Mouse (Mus musculus): ENCODE results near the gene Baiap2l1. TPM values are rescaled to one million over a fixed set of nuclear protein-coding genes. Genes with fewer than 3 reads are reported as not detected.
"Not testable (repeated sequence)": the region's sequence is repeated elsewhere in the genome, so short reads cannot be mapped to it uniquely, and the experiment has no call there.

The Baiap2l1 gene
- polyA plus RNA-seq, 1 experiment from 2014 or later, result 1.5 TPM

DNA sequence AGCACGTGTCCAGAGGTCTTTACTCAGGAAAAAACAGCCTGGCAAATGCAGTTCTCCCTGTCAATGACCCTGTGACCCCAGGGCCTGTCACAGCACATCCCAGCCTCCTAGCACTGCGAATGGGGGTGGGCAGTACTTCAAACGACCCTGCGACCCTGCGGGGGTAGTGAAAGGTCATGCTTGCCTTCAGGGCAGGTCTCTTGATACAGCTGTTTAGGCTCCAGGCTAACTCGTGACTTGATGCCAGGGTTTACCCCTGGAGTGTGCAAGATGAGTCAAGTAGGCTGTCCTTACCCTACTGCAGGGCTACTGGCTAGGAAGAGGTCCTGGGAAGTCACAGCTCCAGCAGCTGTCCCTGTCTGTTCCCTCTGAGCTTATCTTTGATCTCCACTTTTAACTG is 13.1 kb upstream of the Baiap2l1 start:
- Histone ChIP-seq H3K9ac (replicated peaks) (no peak overlapping the region), H3K27ac (replicated peaks) (no peak overlapping the region), H3K4me3 (replicated peaks) (no peak overlapping the region), H3K4me1 (no peaks in the 10 kb centered on the region), H3K27me3 (replicated peaks) (no peaks in the 10 kb centered on the region), H3K9me3 (replicated peaks) (no peaks in the 10 kb centered on the region), H3K4me2 (no peak overlapping the region), H3K36me3 (no peaks in the 10 kb centered on the region)
- WGBS, result 4% methylated on average over 6 of the region's 6 CpGs
- ATAC-seq (ENCODE audit: low FRiP score), result no peak

DNA sequence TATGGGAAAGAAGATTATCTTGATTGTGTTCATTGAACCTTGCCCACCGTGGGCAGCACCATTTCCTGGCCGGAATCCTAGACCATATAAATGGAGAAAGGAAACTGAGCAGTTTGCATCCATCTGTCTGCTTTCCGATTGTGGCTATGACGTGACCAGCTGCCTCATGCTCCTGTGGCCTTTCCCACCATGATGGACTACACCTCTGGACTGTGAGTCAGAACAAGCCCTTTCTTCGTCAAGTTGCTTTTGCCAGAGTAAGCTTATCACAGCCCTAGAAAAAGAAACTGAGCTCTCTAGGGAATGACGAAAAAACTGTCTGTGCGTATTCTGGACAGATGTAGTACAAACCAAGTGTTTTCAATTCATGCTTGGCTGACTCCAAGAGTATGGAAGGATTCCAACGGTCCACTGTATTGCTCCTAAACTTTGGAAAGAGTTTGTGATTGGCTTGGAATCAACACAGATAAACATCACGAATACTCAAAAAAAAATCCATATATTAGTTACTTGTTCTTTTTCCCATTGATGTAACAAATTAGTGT is 10.8 kb upstream of the Baiap2l1 start:
- ATAC-seq (ENCODE audit: low FRiP score), result no peak
- H3K36me3 ChIP-seq, result no peaks in the 10 kb centered on the region
- H3K4me2 ChIP-seq, result no peak overlapping the region
- H3K9ac ChIP-seq (replicated peaks), result no peak overlapping the region
- no peaks in the 10 kb centered on the region for H3K27me3 ChIP-seq (replicated peaks)
- no peak overlapping the region for H3K27ac ChIP-seq (replicated peaks)
- 87% methylated on average over 9 of the region's 9 CpGs for WGBS
- no peaks in the 10 kb centered on the region for H3K9me3 ChIP-seq (replicated peaks)
- no peaks in the 10 kb centered on the region for H3K4me1 ChIP-seq
- H3K4me3 ChIP-seq (replicated peaks), result no peak overlapping the region

DNA sequence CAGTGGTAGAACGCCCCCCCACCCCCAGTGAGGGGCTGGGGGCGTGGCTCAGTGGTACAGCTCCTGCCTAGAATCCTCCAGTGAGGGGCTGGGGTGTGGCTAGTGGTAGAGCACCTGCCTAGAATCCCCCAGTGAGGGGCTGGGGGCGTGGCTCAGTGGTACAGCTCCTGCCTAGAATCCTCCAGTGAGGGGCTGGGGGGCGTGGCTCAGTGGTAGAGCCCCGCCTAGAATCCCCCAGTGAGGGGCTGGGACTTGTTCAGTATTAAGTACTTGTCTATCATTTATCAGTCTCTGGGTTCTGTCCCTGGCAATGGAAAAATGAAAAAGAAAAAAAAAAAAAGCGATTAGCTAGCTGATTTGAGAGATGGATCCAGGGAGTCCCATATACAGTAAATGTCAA is 8.6 kb upstream of the Baiap2l1 start:
- H3K9ac ChIP-seq (replicated peaks); H3K4me2 ChIP-seq; ATAC-seq (ENCODE audit: low FRiP score); H3K27ac ChIP-seq (replicated peaks); H3K27me3 ChIP-seq (replicated peaks); H3K9me3 ChIP-seq (replicated peaks); H3K4me1 ChIP-seq; H3K36me3 ChIP-seq; H3K4me3 ChIP-seq (replicated peaks): not testable (repeated sequence)
- WGBS, result 77% methylated on average over 6 of the region's 6 CpGs

DNA sequence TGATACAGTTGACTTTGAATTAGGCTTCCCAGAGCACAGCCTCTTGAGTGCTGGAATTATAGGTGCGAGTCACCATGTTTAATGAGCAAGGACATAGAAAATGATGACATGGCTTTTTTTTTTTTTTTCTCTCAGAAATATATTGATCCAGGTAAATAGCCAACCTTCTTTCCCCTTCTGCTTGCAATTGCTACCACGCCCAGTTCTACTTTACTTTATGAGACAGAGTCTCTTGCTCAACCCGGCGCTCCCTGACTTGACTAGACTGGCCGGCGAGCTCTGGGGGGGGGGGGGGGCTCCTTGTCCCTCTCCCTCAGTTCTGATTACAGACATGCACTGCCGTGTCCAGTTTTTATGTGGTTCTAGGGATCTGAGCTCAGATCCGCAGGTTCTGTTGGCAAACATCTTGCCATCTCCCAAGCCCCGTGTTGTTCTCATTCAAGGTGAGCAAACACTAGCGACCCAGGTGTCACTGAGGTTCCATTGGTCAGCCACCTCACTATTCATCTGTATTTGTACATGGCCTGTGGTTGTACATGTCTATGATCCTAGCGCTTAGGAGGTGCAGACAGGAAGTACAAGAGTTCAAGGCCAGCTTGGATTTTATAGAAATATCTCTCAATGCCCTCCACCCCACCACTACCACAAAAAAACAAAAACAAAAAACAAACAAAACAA is 6.9 kb upstream of the Baiap2l1 start:
- Histone ChIP-seq H3K9me3 (replicated peaks) (no peaks in the 10 kb centered on the region), H3K27me3 (replicated peaks) (peaks cover 2% of the 10 kb centered on the region), H3K36me3 (no peaks in the 10 kb centered on the region), H3K4me3 (replicated peaks) (no peak overlapping the region), H3K27ac (replicated peaks) (no peak overlapping the region), H3K4me2 (no peak overlapping the region), H3K4me1 (no peaks in the 10 kb centered on the region), H3K9ac (replicated peaks) (no peak overlapping the region)
- no peak for ATAC-seq (ENCODE audit: low FRiP score)
- 90% methylated on average over 11 of the region's 11 CpGs for WGBS

DNA sequence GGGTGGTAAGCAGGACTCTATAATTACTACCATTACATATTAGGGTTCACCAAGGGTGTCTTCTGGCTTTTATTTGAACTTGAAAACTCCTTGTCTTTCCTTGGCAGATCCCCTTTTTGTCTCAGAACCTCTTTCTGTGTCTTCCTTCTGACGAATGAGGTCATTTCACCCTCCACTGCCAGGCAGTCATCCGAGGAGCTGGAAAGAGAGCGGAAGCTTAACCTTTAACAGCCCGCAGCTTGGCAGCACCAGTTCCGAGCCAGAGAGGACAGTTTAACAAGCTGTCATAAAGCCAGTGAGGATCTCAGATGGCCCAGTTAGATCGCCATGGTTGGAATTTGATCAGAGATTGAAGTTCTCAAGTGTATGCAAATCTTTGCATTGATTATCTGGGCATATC is 2.4 kb upstream of the Baiap2l1 start:
- no peak overlapping the region for H3K4me2 ChIP-seq
- 46% methylated on average over 6 of the region's 6 CpGs for WGBS
- H3K27ac ChIP-seq (replicated peaks), result no peak overlapping the region
- no peak overlapping the region for H3K4me3 ChIP-seq (replicated peaks)
- H3K9ac ChIP-seq (replicated peaks), result no peak overlapping the region
- no peak for ATAC-seq (ENCODE audit: low FRiP score)
- no peaks in the 10 kb centered on the region for H3K9me3 ChIP-seq (replicated peaks)
- H3K4me1 ChIP-seq, result peaks cover 19% of the 10 kb centered on the region
- peaks cover 42% of the 10 kb centered on the region for H3K27me3 ChIP-seq (replicated peaks)
- no peaks in the 10 kb centered on the region for H3K36me3 ChIP-seq

DNA sequence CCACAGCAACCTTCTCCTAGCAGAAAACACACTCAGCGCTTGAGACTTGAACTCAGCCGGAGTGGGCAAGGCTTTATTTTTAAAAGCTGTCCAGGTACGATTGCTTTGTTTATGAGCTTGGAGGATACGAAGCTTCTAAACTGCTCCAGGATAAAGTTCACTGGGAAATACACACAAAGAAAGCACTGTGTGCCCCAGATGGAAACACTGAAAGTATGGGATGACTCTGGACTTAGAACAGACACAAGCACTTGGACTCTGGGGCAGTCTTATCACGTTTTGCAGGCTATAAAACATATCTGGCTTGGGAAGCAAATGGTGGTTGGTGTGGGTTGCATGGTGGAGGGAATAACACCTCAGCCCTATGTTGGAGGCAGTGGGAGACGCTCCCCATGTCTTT is 2.0 kb upstream of the Baiap2l1 start:
- Histone ChIP-seq H3K4me2 (no peak overlapping the region), H3K27me3 (replicated peaks) (peaks cover 43% of the 10 kb centered on the region), H3K9ac (replicated peaks) (no peak overlapping the region), H3K4me1 (peaks cover 19% of the 10 kb centered on the region), H3K27ac (replicated peaks) (no peak overlapping the region), H3K4me3 (replicated peaks) (no peak overlapping the region), H3K9me3 (replicated peaks) (no peaks in the 10 kb centered on the region), H3K36me3 (no peaks in the 10 kb centered on the region)
- 86% methylated on average over 6 of the region's 6 CpGs for WGBS
- ATAC-seq (ENCODE audit: low FRiP score), result no peak

DNA sequence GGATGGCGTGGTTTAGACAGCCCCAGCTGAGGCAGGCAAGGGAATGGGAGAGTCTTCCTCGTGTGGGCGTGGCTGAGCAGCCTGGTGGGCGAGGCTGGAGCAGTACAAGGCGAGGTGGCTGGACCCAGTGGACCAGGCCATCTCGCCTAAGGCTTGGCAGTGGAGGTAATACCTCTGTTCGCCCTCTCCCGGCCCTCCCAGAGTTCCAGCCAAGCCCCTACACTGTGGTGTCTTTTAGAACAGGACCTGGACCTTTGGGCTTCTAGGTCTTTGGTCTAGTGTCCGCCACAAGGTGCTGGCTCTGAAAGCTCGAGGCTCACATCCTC is 643 bp upstream of the Baiap2l1 start:
- H3K4me2 ChIP-seq, result peak overlapping the region; percentile 99
- WGBS, result 7% methylated on average over 10 of the region's 10 CpGs
- peak overlapping the region; percentile 54 for H3K4me3 ChIP-seq (replicated peaks)
- peak overlapping the region; percentile 44; the same call in 1 of the 2 replicates for H3K9ac ChIP-seq (replicated peaks)
- peaks cover 19% of the 10 kb centered on the region for H3K4me1 ChIP-seq
- no peak for ATAC-seq (ENCODE audit: low FRiP score)
- H3K27me3 ChIP-seq (replicated peaks), result peaks cover 43% of the 10 kb centered on the region
- H3K9me3 ChIP-seq (replicated peaks), result no peaks in the 10 kb centered on the region
- H3K36me3 ChIP-seq, result no peaks in the 10 kb centered on the region
- H3K27ac ChIP-seq (replicated peaks), result no peak overlapping the region

DNA sequence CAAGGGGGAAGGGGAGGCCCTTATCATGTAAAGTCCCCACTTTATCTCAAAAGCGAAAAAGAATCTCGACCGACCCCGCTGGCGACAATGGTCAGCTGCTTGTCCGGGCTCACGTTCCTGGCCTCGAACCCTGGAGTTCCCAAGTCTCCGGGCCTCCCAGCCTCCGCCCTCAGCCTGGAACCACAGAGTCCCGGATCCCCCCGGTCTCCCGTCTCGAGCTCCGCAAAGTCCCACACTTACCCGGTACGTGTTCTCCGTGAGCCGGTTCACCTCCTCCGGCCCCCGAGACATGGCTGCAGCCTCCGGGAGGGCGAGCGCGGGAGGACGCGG is 396 bp downstream of the Baiap2l1 start:
- peaks cover 43% of the 10 kb centered on the region for H3K27me3 ChIP-seq (replicated peaks)
- no peak overlapping the region for H3K27ac ChIP-seq (replicated peaks)
- H3K4me1 ChIP-seq, result peaks cover 19% of the 10 kb centered on the region
- ATAC-seq (ENCODE audit: low FRiP score), result no peak
- 0% methylated on average over 27 of the region's 27 CpGs for WGBS
- peak overlapping the region; percentile 54 for H3K4me3 ChIP-seq (replicated peaks)
- no peaks in the 10 kb centered on the region for H3K36me3 ChIP-seq
- H3K9ac ChIP-seq (replicated peaks), result peak overlapping the region; percentile 44
- peak overlapping the region; percentile 99 for H3K4me2 ChIP-seq
- no peaks in the 10 kb centered on the region for H3K9me3 ChIP-seq (replicated peaks)

DNA sequence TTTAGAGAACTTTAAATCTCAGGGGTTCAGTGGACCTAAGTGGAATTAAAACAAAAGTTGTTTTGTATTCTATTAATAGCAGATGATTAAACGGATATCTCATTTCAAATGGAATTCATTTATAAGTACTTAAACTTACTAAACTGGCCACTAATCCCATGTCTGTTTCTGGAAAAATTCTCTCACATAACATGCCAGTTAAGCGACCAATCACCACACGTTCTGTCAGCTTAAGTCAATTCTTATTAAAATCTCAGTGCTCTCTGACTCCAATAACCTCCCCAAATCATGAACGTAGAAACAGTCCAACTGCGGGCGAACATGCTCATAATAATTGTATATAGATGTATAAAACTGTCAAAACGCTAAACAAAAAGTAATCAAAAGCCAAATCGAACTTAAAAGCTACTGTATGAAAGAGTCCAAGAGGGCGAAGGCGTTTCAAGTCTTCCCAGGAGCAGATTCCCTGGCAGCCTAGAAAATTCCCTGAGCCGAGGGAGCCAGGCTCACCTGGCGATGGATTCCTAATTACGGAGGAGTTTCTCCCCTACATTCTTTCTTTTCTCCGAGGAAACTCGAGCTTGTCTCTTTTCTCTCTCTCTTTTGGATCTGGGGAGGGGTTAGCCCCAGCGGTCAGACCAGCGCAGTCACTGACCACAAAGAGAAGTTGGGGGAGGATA is 996 bp downstream of the Baiap2l1 start:
- no peaks in the 10 kb centered on the region for H3K9me3 ChIP-seq (replicated peaks)
- H3K4me3 ChIP-seq (replicated peaks), result peak overlapping the region; percentile 54
- no peak for ATAC-seq (ENCODE audit: low FRiP score)
- H3K4me2 ChIP-seq, result peak overlapping the region; percentile 99
- 12% methylated on average over 17 of the region's 17 CpGs for WGBS
- no peak overlapping the region for H3K27ac ChIP-seq (replicated peaks)
- H3K36me3 ChIP-seq, result no peaks in the 10 kb centered on the region
- peaks cover 43% of the 10 kb centered on the region for H3K27me3 ChIP-seq (replicated peaks)
- no peak overlapping the region for H3K9ac ChIP-seq (replicated peaks)
- H3K4me1 ChIP-seq, result peaks cover 19% of the 10 kb centered on the region

DNA sequence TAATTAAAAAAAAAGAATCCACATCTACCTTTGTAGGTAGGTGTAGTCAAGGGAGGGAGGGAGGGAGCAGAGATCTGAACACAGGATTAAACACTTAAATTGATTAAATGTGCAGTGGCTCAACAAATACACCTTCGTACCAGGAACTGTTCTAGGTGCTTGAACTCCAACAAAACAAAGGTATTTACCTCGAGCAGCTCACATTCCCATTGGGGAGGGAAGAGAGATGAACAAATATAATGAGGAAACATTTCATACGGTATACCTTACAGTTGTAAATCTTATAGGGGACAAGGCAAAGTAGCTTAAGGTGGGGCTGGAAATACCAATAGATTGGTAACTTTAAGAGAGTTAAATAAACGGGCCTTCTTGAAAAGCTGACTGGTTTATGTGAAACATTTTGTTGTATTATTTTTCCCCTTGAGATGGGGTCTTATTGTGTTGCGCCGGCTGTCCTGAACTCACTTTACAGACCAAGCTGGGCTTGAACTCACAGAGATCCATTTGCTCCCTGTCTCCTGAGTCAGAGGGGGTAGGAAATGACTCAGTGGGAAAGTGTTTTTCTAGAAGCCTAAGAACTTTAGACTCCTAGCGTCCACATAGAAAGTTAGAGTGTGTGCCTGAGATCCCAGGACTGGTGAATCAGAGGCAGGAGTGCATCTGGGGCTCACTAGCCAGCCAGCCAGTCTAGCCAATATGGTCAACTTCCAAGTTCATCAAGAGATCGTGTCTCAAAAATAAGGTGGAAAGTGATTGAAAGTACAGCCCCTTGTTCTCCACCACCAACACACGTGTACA is 5.5 kb downstream of the Baiap2l1 start:
- H3K27ac ChIP-seq (replicated peaks), result no peak overlapping the region
- H3K4me1 ChIP-seq, result peaks cover 5% of the 10 kb centered on the region
- H3K4me3 ChIP-seq (replicated peaks), result no peak overlapping the region
- no peaks in the 10 kb centered on the region for H3K9me3 ChIP-seq (replicated peaks)
- WGBS, result 90% methylated on average over 9 of the region's 9 CpGs
- H3K4me2 ChIP-seq, result no peak overlapping the region
- peaks cover 17% of the 10 kb centered on the region for H3K27me3 ChIP-seq (replicated peaks)
- H3K36me3 ChIP-seq, result no peaks in the 10 kb centered on the region
- no peak overlapping the region for H3K9ac ChIP-seq (replicated peaks)
- no peak for ATAC-seq (ENCODE audit: low FRiP score)

DNA sequence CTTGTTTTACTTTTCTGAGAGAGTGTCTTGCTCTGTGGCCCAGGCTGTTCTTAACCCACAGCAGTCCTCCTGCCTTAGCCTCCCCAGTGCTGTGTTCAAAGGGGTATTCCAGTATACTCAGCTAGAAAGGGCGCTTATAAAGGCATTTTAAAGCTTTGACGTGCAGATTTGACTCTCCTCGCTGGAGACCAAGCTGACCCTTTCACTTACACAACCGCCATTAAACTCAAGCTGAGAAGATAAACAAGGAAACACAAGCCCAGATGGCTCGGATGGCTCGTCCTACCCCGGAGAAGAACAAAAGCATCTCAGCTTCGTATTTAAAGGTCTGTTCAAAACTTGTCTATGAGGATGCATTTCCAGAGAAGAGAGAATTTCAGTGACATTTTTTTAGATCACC is 6.7 kb downstream of the Baiap2l1 start:
- Histone ChIP-seq H3K27me3 (replicated peaks) (peaks cover 9% of the 10 kb centered on the region), H3K27ac (replicated peaks) (no peak overlapping the region), H3K9me3 (replicated peaks) (no peaks in the 10 kb centered on the region), H3K4me3 (replicated peaks) (no peak overlapping the region), H3K36me3 (no peaks in the 10 kb centered on the region), H3K9ac (replicated peaks) (no peak overlapping the region), H3K4me2 (no peak overlapping the region), H3K4me1 (no peaks in the 10 kb centered on the region)
- no peak for ATAC-seq (ENCODE audit: low FRiP score)
- 10% methylated on average over 8 of the region's 8 CpGs for WGBS

DNA sequence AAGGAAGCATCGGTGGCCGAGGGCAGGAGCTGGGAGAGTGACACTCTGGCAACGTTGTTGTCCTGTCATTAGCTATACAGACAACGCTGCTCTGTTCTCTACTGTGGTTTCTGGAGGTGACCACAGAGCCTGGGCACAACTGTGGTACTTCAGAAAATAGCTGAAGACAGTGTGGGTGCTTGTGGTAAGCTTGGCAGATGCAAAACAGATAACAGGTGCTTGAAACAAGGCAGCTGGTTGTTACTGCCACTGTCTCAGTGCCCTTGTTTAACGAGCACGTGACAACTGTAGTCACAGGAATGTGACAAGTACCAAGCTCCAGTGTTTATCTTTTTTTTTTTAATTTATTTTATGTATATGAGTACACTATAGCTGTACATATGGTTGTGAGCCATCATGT is 13.3 kb downstream of the Baiap2l1 start:
- Histone ChIP-seq H3K27ac (replicated peaks) (no peak overlapping the region), H3K4me1 (0 out of 2 replicates have a peak, but pooled peaks cover 3% of the 10 kb centered on the region), H3K27me3 (replicated peaks) (no peaks in the 10 kb centered on the region), H3K4me3 (replicated peaks) (no peak overlapping the region), H3K4me2 (no peak overlapping the region), H3K9ac (replicated peaks) (no peak overlapping the region), H3K36me3 (no peaks in the 10 kb centered on the region), H3K9me3 (replicated peaks) (no peaks in the 10 kb centered on the region)
- no peak for ATAC-seq (ENCODE audit: low FRiP score)
- WGBS, result 87% methylated on average over 6 of the region's 6 CpGs
